Mouse (Mus musculus): ENCODE data around the gene Tor1a. TPM values are rescaled to one million over a fixed set of nuclear protein-coding genes. Genes with fewer than 3 reads are reported as not detected.
"Not testable (repeated sequence)": the region's sequence is repeated elsewhere in the genome, so short reads cannot be mapped to it uniquely, and the experiment has no call there.

Tor1a gene
- total and polyA plus RNA-seq, 2 experiments from 2014 or later: 88.7 to 90.3 TPM

- H3K9me3 ChIP-seq (ENCODE audit: low read length): no peaks in the 10 kb centered on the region
- peak overlapping the region; percentile 79 for H3K4me2 ChIP-seq (ENCODE audit: low read depth, low read length, poor library complexity, severe bottlenecking)
- H3K27me3 ChIP-seq (ENCODE audit: insufficient read depth, low read length): no peaks in the 10 kb centered on the region
- peaks cover 22% of the 10 kb centered on the region for H3K36me3 ChIP-seq (ENCODE audit: insufficient read depth, low read length)
- peak overlapping the region; percentile 20; the same call in 1 of the 2 replicates for H3K9ac ChIP-seq (replicated peaks; ENCODE audit: low read length, poor library complexity, severe bottlenecking)
- peaks cover 13% of the 10 kb centered on the region for H3K4me1 ChIP-seq (ENCODE audit: insufficient read depth, low read length)
- ATAC-seq (ENCODE audit: low FRiP score) (no peak; the same call in 1 of the 2 replicates), DNase-seq (ENCODE audit: low spot score) (no peak)
- WGBS: 29% methylated on average over 5 of the region's 5 CpGs
- H3K4me3 ChIP-seq (ENCODE audit: low read depth, low read length): peak overlapping the region; percentile 82
- H3K27ac ChIP-seq (ENCODE audit: low read depth, low read length): peak overlapping the region; percentile 67
- TF ChIP-seq CTCF (IDR thresholded peaks at IDR 0.05): no peak
These were observed 15.3 kb downstream of the Tor1a start for GRCm38 (mm10) chr2:30952457-30952823.

DNA sequence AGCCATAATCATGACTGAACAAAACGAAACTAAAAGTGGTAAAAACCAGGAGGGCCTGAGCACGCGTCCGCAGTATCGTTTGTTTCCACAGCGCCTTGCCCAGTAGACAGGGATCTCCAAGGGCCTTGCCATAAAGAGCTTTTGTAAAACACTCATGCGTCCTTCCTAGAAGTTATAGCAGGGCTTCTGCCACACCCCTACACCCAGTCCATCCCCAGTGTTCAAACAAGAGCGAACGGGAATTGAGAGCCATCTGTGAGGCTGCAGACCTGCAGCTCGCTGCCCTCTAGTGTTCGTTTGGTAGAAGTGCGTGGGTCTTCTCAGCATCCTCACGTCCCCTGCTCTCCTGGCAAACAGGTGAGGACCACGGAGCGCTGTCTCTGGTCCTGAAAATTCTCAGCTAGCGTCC is 25.1 kb downstream of the Tor1a start:
- no peaks in the 10 kb centered on the region for H3K4me1 ChIP-seq (ENCODE audit: insufficient read depth, low read length)
- DNase-seq (ENCODE audit: low spot score): peak; percentile 83
- H3K27me3 ChIP-seq (ENCODE audit: insufficient read depth, low read length): no peaks in the 10 kb centered on the region
- no peak for ATAC-seq (ENCODE audit: low FRiP score)
- no peaks in the 10 kb centered on the region for H3K9me3 ChIP-seq (ENCODE audit: low read length)
- H3K27ac ChIP-seq (ENCODE audit: low read depth, low read length): no peak overlapping the region
- TF ChIP-seq CTCF (IDR thresholded peaks at IDR 0.05): peak; percentile 94
- H3K36me3 ChIP-seq (ENCODE audit: insufficient read depth, low read length): no peaks in the 10 kb centered on the region
- WGBS: 31% methylated on average over 16 of the region's 16 CpGs
- H3K4me2 ChIP-seq (ENCODE audit: low read depth, low read length, poor library complexity, severe bottlenecking): peak overlapping the region; percentile 29
- H3K9ac ChIP-seq (replicated peaks; ENCODE audit: low read length, poor library complexity, severe bottlenecking): no peak overlapping the region
- peak overlapping the region; percentile 21; the same call in 1 of the 2 replicates for H3K4me3 ChIP-seq (ENCODE audit: low read depth, low read length)

DNA sequence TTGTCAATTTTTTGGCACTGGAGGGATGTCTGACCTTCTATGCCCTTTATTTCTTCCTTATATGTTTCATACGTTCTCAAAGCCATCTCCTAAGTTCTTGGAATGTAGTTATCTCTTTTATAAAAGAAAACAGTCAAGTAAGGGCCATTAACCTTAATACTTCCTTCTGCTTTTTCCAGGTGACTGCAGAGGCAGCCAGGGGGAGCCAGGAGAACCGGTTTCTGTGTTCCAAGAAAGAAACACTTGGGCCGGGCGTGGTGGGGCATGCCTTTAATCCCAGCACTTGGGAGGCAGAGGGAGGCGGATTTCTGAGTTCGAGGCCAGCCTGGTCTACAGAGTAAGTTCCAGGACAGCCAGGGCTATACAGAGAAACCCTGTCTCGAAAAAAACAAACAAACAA is 25.6 kb downstream of the Tor1a start:
- H3K27me3 ChIP-seq (ENCODE audit: insufficient read depth, low read length); H3K36me3 ChIP-seq (ENCODE audit: insufficient read depth, low read length); ATAC-seq (ENCODE audit: low FRiP score); H3K9me3 ChIP-seq (ENCODE audit: low read length); H3K27ac ChIP-seq (ENCODE audit: low read depth, low read length); H3K4me2 ChIP-seq (ENCODE audit: low read depth, low read length, poor library complexity, severe bottlenecking); DNase-seq (ENCODE audit: low spot score); H3K4me3 ChIP-seq (ENCODE audit: low read depth, low read length); H3K4me1 ChIP-seq (ENCODE audit: insufficient read depth, low read length); H3K9ac ChIP-seq (replicated peaks; ENCODE audit: low read length, poor library complexity, severe bottlenecking): not testable (repeated sequence)
- 50% methylated on average over 7 of the region's 7 CpGs for WGBS

GRCm38 (mm10) chr2:30941586-30941985 is 26.1 kb downstream of the Tor1a start:
- H3K4me2 ChIP-seq (ENCODE audit: low read depth, low read length, poor library complexity, severe bottlenecking): no peak overlapping the region
- TF ChIP-seq CTCF (IDR thresholded peaks at IDR 0.05): no peak
- H3K27me3 ChIP-seq (ENCODE audit: insufficient read depth, low read length): no peaks in the 10 kb centered on the region
- H3K9ac ChIP-seq (replicated peaks; ENCODE audit: low read length, poor library complexity, severe bottlenecking): no peak overlapping the region
- WGBS: 86% methylated on average over 5 of the region's 5 CpGs
- no peaks in the 10 kb centered on the region for H3K4me1 ChIP-seq (ENCODE audit: insufficient read depth, low read length)
- ATAC-seq (ENCODE audit: low FRiP score): no peak
- no peak overlapping the region for H3K27ac ChIP-seq (ENCODE audit: low read depth, low read length)
- H3K9me3 ChIP-seq (ENCODE audit: low read length): no peaks in the 10 kb centered on the region
- no peaks in the 10 kb centered on the region for H3K36me3 ChIP-seq (ENCODE audit: insufficient read depth, low read length)
- H3K4me3 ChIP-seq (ENCODE audit: low read depth, low read length): no peak overlapping the region
- DNase-seq (ENCODE audit: low spot score): no peak

DNA sequence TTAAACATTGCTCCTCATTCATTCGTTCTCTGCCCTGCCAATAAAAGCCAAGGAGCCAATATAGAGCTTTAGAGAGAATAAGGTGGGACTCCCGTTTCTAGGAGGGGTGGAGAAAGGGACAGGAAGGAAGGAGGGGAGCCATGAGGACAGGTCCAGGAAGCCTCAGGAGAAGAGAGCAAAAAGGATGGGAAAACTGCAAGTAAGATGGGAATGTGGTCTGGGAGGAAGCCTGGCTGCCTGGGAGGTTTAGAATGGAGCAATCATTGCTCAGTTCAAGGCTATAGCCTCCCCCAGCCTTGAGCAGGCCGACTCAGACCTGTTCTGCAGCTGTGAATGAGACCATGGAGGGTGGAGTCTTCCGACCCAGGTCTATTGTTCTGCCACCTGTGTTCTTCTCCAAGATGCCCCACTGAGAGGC is 29.1 kb downstream of the Tor1a start:
- 45% methylated on average over 4 of the region's 4 CpGs for WGBS

DNA sequence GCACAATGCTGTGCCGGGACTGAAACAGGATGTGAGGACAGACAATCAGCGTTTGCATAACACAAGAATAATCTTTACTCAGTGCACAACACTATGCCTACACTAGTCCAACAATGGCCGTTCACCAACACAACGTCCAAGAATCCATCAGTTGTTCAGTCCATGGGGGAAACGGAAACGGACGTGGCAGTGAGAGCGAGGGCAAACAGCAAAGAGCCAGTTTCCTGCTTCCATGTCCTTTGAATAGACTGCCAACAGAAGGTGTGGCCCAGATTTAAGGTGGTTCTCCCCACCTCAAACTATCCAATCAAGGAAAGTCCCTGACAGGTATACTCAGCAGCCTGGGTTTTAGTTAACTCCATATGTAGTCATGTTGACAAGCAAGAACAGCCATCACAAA is 30.0 kb downstream of the Tor1a start:
- no peaks in the 10 kb centered on the region for H3K27me3 ChIP-seq (ENCODE audit: insufficient read depth, low read length)
- no peak overlapping the region for H3K4me2 ChIP-seq (ENCODE audit: low read depth, low read length, poor library complexity, severe bottlenecking)
- no peaks in the 10 kb centered on the region for H3K36me3 ChIP-seq (ENCODE audit: insufficient read depth, low read length)
- no peak overlapping the region for H3K9ac ChIP-seq (replicated peaks; ENCODE audit: low read length, poor library complexity, severe bottlenecking)
- DNase-seq (ENCODE audit: low spot score): no peak
- TF ChIP-seq CTCF (IDR thresholded peaks at IDR 0.05): no peak
- H3K4me1 ChIP-seq (ENCODE audit: insufficient read depth, low read length): no peaks in the 10 kb centered on the region
- 86% methylated on average over 8 of the region's 8 CpGs for WGBS
- no peaks in the 10 kb centered on the region for H3K9me3 ChIP-seq (ENCODE audit: low read length)
- no peak for ATAC-seq (ENCODE audit: low FRiP score)
- no peak overlapping the region for H3K27ac ChIP-seq (ENCODE audit: low read depth, low read length)
- H3K4me3 ChIP-seq (ENCODE audit: low read depth, low read length): no peak overlapping the region

More for the DNA sequence above, 29.1 kb downstream of the Tor1a start:
- Histone ChIP-seq H3K36me3 (ENCODE audit: insufficient read depth, low read length) (no peaks in the 10 kb centered on the region), H3K9ac (replicated peaks; ENCODE audit: low read length, poor library complexity, severe bottlenecking) (no peak overlapping the region), H3K4me3 (ENCODE audit: low read depth, low read length) (no peak overlapping the region), H3K27me3 (ENCODE audit: insufficient read depth, low read length) (no peaks in the 10 kb centered on the region), H3K27ac (ENCODE audit: low read depth, low read length) (no peak overlapping the region), H3K4me2 (ENCODE audit: low read depth, low read length, poor library complexity, severe bottlenecking) (no peak overlapping the region), H3K9me3 (ENCODE audit: low read length) (no peaks in the 10 kb centered on the region), H3K4me1 (ENCODE audit: insufficient read depth, low read length) (no peaks in the 10 kb centered on the region)
- no peak for DNase-seq (ENCODE audit: low spot score)
- TF ChIP-seq CTCF (IDR thresholded peaks at IDR 0.05): no peak
- ATAC-seq (ENCODE audit: low FRiP score): no peak
